Mouse (Mus musculus): ENCODE results near the gene Slc13a3. TPM values are rescaled to one million over a fixed set of nuclear protein-coding genes. Genes with fewer than 3 reads are reported as not detected.
A peak's percentile ranks its signal among the peaks of the same experiment; 100 is the strongest.

Slc13a3 gene
- total RNA-seq, 2 experiments from 2014 or later = 2.3 to 3.2 TPM

GRCm38 (mm10) chr2:165367868-165368439 lies 105.1 kb downstream of the Slc13a3 start:
- no peak for DNase-seq (ENCODE audit: low spot score in 2 of 2)

DNA sequence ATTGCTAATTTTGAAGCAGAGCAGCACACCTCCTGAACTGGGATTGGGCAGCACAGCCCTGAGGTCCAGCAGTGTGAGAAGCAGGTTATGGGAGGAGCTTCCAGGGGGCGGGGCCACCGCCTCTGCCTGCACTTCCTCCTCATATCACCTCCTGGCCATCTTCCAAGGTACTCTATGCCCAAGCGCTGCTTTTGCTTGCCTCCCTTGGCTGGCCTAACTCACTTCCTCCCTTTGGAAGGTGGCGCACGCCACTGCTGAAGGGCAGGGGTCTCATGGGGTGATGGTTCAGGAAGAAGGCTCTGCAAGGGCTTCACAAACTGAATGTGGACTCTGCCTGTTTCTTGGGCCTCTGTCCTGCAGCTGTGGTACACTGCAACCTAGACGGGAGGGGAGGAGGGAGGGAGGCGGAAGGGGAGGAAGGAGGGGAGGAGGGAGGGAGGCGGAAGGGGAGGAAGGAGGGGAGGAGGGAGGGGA lies 105.9 kb downstream of the Slc13a3 start:
- DNase-seq (ENCODE audit: low spot score in 2 of 2) = no peak

DNA sequence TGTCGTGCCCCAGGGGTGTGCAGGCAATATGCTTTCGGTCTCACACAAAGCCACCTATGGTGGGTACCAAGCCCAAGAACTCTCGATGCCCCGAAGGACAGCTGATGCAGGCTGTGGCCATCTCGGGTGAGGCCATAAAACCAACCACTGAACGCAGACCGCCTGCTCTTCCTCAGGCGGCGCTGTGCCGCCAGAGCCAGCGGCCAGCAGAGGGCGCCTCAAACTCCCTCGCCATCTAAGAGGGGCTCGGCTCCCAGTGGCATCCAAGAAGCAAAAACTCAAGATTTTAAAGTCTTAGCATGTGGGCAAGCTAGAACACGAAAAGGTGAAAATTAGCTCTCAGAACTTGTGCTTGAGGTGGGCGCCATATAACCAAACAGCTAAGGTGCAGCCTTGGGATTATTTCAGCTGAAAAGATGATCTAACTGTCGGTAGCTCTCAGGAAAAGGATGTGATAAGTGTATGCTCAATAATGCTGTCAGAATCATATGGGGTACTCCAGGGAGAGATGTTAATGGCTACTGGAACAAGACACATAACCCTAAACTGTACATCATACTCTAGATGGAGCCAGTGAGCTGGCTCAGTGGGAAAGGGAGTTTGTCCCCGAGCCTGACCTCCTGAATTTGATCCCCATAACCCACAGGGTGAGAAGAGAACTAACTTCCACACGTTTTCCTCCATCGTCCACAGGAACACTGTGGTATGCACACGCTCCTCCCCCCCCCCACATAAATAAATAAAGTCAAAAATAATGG lies 108.5 kb downstream of the Slc13a3 start:
- peak; percentile 55 to 65 for DNase-seq (ENCODE audit: low spot score in 2 of 2)

GRCm38 (mm10) chr2:165363282-165363681 lies 109.7 kb downstream of the Slc13a3 start:
- no peak for DNase-seq (ENCODE audit: low spot score in 2 of 2)

- DNase-seq (ENCODE audit: low spot score in 2 of 2) = peak; percentile 16 to 32
These were observed 112.2 kb downstream of the Slc13a3 start for GRCm38 (mm10) chr2:165360861-165361260.

Other genes starting within 250 kb of the Slc13a3 start
- 1 to 10 TPM; 1.4 to 1.7 TPM for gene Cdh22, start 238.4 kb downstream of the Slc13a3 start, total RNA-seq (2021)
- gene Slc35c2, start 185.4 kb downstream of the Slc13a3 start, total RNA-seq (2021) = 10 to 100 TPM; 30.7 to 50.1 TPM
- 10 to 100 TPM; 21.6 to 24.5 TPM for gene Elmo2, start 146.8 kb downstream of the Slc13a3 start, total RNA-seq (2021)
- gene Zfp663, start 104.5 kb downstream of the Slc13a3 start, total RNA-seq (2021) = not detected
- gene Zfp334, start 85.0 kb downstream of the Slc13a3 start, total RNA-seq (2021) = 1 to 10 TPM; 4.8 to 5.0 TPM
- under 1 TPM; 0.19 to 0.30 TPM for gene Ocstamp, start 72.8 kb downstream of the Slc13a3 start, total RNA-seq (2021)
- 10 to 100 TPM; 13.7 to 13.9 TPM for gene Trp53rka, start 20.1 kb upstream of the Slc13a3 start, total RNA-seq (2021)
- gene Slc2a10, start 30.6 kb upstream of the Slc13a3 start, total RNA-seq (2021) = 1 to 10 TPM in 1 of 2 experiments, under 1 TPM in 1; 0.80 to 1.7 TPM
- 1 to 10 TPM; 4.4 to 5.9 TPM for gene Eya2, start 121.8 kb upstream of the Slc13a3 start, total RNA-seq (2021)

All from adrenal gland, adult 18-20 months (tissue).